Mouse (Mus musculus): ENCODE measurements around the gene Mpdz.

DNA sequence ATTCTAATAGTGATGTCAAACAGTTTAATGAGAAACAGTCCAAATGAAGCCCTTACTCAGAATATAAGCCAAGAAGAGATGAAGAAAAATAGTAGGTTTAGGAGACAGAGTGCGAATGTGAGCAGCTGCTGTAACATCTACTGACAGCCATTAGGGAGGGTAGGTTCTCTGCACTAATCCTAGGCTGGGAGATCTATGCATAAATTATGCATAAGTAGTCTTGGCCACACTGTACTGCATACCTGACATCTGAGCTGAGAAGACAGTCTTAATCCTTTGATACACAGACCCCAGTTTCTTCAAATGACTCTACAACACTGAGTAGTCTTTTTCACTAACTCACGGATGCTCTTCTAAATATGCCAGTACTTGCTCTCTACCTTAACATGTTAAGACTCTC is 114.9 kb downstream of the Mpdz start:
- TF ChIP-seq CTCF (IDR thresholded peaks at IDR 0.05; ENCODE audit: low read depth, low read length) (no peak), POLR2AphosphoS5 (IDR thresholded peaks at IDR 0.05; ENCODE audit: insufficient replicate concordance, low read depth, low read length) (no peak)

Data from G1E (cell line).